11 mouse cellular contexts compared by ENCODE assay signal in genomic region chr1:34068341-34068740, GRCm38 (mm10).
DNase-seq lines count a peak whose midpoint lies in the region; ATAC-seq and TF ChIP-seq lines count a peak whose summit lies in the region.
"Had no signal": no experiment of that assay in that cellular context is flagged by ENCODE, and none has a peak within 500 bp of the region (broad histone marks: within the 10 kb centered on the region; RNA-seq: fewer than 3 reads in every experiment).

No protein-coding gene starts in this region.

- H3K4me3 ChIP-seq in lung, embryonic 14.5 days (ENCODE audit: low read depth, low read length): no peak overlapping the region
- H3K4me3 ChIP-seq: embryonic facial prominence, embryonic 10.5 days; limb, embryonic 15.5 days had no signal

- 0 out of 2 replicates have a peak, but pooled peaks have one; percentile 41 for ATAC-seq in frontal cortex, adult (ENCODE audit: low TSS enrichment)
- ATAC-seq in lung, embryonic 14.5 days (ENCODE audit: insufficient read depth): no peak
- no peak for ATAC-seq in activated CD4-positive, CD25-positive, alpha-beta regulatory T cell, adult 4 months

- no peaks in the 10 kb centered on the region for H3K36me3 ChIP-seq in lung, embryonic 14.5 days (ENCODE audit: insufficient read depth)
- H3K36me3 ChIP-seq: embryonic facial prominence, embryonic 10.5 days; limb, embryonic 15.5 days had no signal

- no peaks in the 10 kb centered on the region for H3K4me1 ChIP-seq in lung, embryonic 14.5 days (ENCODE audit: insufficient read depth)

- H3K9me3 ChIP-seq in lung, embryonic 14.5 days (ENCODE audit: low read depth, low read length): no peaks in the 10 kb centered on the region
- H3K9me3 ChIP-seq: embryonic facial prominence, embryonic 10.5 days; limb, embryonic 15.5 days had no signal

- H3K27ac ChIP-seq in lung, embryonic 14.5 days (ENCODE audit: low read depth): no peak overlapping the region
- H3K27ac ChIP-seq: embryonic facial prominence, embryonic 10.5 days; limb, embryonic 15.5 days had no signal

- no peak overlapping the region for H3K4me2 ChIP-seq in lung, embryonic 14.5 days
- H3K4me2 ChIP-seq: limb, embryonic 15.5 days had no signal

- no peaks in the 10 kb centered on the region for H3K27me3 ChIP-seq in lung, embryonic 14.5 days (ENCODE audit: insufficient read depth, low read length)
- H3K27me3 ChIP-seq: limb, embryonic 15.5 days had no signal

- peak; percentile 38 for TF ChIP-seq CTCF in lung, embryonic 14.5 days (IDR thresholded peaks at IDR 0.05; ENCODE audit: low read depth)

- WGBS in lung, embryonic 14.5 days: 51% methylated on average over 5 of the region's 5 CpGs

- H3K9ac ChIP-seq in lung, embryonic 14.5 days: no peak overlapping the region
- H3K9ac ChIP-seq: limb, embryonic 15.5 days had no signal

- no peak for DNase-seq in frontal cortex, postnatal 36 days (ENCODE audit: low spot score in 2 of 2)
- peak; percentile 37 for DNase-seq in lung, embryonic 14.5 days
- no peak for DNase-seq in lung, postnatal 25 days (ENCODE audit: low spot score)
- DNase-seq in R1 (ENCODE audit: low read depth, low spot score): peak; percentile 80
- peak; percentile 44 for DNase-seq in retina, postnatal 1 day
- no peak for DNase-seq in T-cell, adult 2 months (ENCODE audit: low spot score)
- DNase-seq: gastrocnemius, postnatal 36 days had no signal

Comparison
In these comparisons a context has a peak if more than half of its experiments do, and no peak if none do; other contexts are left out.
1. DNase-seq: peak in lung, embryonic 14.5 days (single experiment), R1 (single experiment) and retina, postnatal 1 day (single experiment); none in frontal cortex, postnatal 36 days (0 of 2), lung, postnatal 25 days (single experiment) and T-cell, adult 2 months (single experiment).